Mouse (Mus musculus) embryonic facial prominence, embryonic 13.5 days (tissue): Measurements from ENCODE around the gene Prtn3. TPM values are rescaled to one million over a fixed set of nuclear protein-coding genes. Genes with fewer than 3 reads are reported as not detected.
"Not testable (repeated sequence)": the region's sequence is repeated elsewhere in the genome, so short reads cannot be mapped to it uniquely, and the experiment has no call there.

ENCODE experiments used
- ATAC-seq: fragments of 200-750 bp; cut with Nextera tagmentation; 2 replicates; pipeline ENCODE4 v1.8.0; 2017; ENCODE audit warnings: low read depth; ENCODE audit not compliant: insufficient number of reproducible peaks, insufficient read depth, low FRiP score, low TSS enrichment
- H3K27ac ChIP-seq: fragments of 300-500 bp; sonication (generic); 2 replicates; pipeline ENCODE4 v1.5.1; 2015; ENCODE audit warnings: moderate library complexity, mild to moderate bottlenecking, inconsistent platforms
- H3K27me3 ChIP-seq: fragments of 300-500 bp; sonication (generic); 2 replicates; pipeline ENCODE4 v1.6.1; 2015; ENCODE audit warnings: mild to moderate bottlenecking, inconsistent platforms
- H3K36me3 ChIP-seq: fragments of 300-500 bp; sonication (generic); 2 replicates; pipeline ENCODE4 v1.6.1; 2015; ENCODE audit warnings: mild to moderate bottlenecking, inconsistent platforms
- H3K4me1 ChIP-seq: fragments of 300-500 bp; sonication (generic); 2 replicates; pipeline ENCODE4 v1.6.1; 2015; ENCODE audit warnings: inconsistent platforms
- H3K4me2 ChIP-seq: fragments of 300-500 bp; sonication (generic); 2 replicates; pipeline ENCODE4 v1.6.1; 2015; ENCODE audit warnings: moderate library complexity, mild to moderate bottlenecking, inconsistent platforms
- H3K4me3 ChIP-seq: fragments of 300-500 bp; sonication (generic); 2 replicates; pipeline ENCODE4 v1.5.1; 2015; ENCODE audit warnings: mild to moderate bottlenecking, inconsistent platforms
- H3K9ac ChIP-seq: fragments of 300-500 bp; sonication (generic); 2 replicates; pipeline ENCODE4 v1.6.1; 2015; ENCODE audit warnings: mild to moderate bottlenecking, inconsistent platforms
- H3K9me3 ChIP-seq: fragments of 300-500 bp; sonication (generic); 2 replicates; pipeline ENCODE4 v1.6.1; 2016; ENCODE audit warnings: inconsistent platforms
- WGBS: fragments of 180-500 bp; shearing (Covaris S2); methylation state at CpG from one replicate; pipeline ENCODE4 v1.1.7; 2015; ENCODE audit warnings: mixed read lengths; 5-methylcytosine and 5-hydroxymethylcytosine counted together
- polyA plus RNA-seq: library from polyadenylated mRNA; unstranded; fragments of >200 nt; fragmentation: Nextera tagmentation; extraction: Ambion mirVana; gene quantifications from 2 replicates; pipeline ENCODE4 v1.2.1, GENCODE M21; 2015

Gene Prtn3
- polyA plus RNA-seq, 1 experiment from 2014 or later = 8.5 TPM

GRCm38 (mm10) chr10:79880721-79881120, 6.4 kb downstream of the Prtn3 start:
- Histone ChIP-seq H3K4me2 (0 out of 2 replicates have a peak overlapping the region, but pooled peaks have one; percentile 0), H3K4me3 (no peak overlapping the region), H3K27me3 (peaks cover 12% of the 10 kb centered on the region), H3K27ac (no peak overlapping the region), H3K4me1 (peaks cover 33% of the 10 kb centered on the region), H3K9me3 (no peaks in the 10 kb centered on the region), H3K36me3 (no peaks in the 10 kb centered on the region), H3K9ac (no peak overlapping the region)
- ATAC-seq = no peak
- 17% methylated on average over 9 of the region's 9 CpGs for WGBS

GRCm38 (mm10) chr10:79881981-79882380, 7.7 kb downstream of the Prtn3 start:
- WGBS = 6% methylated on average over 22 of the region's 22 CpGs
- peak overlapping the region; percentile 57 for H3K4me2 ChIP-seq
- peak overlapping the region; percentile 61 for H3K9ac ChIP-seq
- 0 out of 2 replicates have a peak, but pooled peaks have one; percentile 12 for ATAC-seq
- no peak overlapping the region for H3K27ac ChIP-seq
- peak overlapping the region; percentile 28 for H3K4me3 ChIP-seq
- H3K4me1 ChIP-seq = peaks cover 33% of the 10 kb centered on the region
- H3K36me3 ChIP-seq = no peaks in the 10 kb centered on the region
- no peaks in the 10 kb centered on the region for H3K9me3 ChIP-seq
- peaks cover 12% of the 10 kb centered on the region for H3K27me3 ChIP-seq

- Histone ChIP-seq H3K27me3 (peaks cover 12% of the 10 kb centered on the region), H3K4me2 (peak overlapping the region; percentile 31), H3K4me1 (peaks cover 29% of the 10 kb centered on the region), H3K4me3 (0 out of 2 replicates have a peak overlapping the region, but pooled peaks have one; percentile 7), H3K36me3 (no peaks in the 10 kb centered on the region), H3K27ac (no peak overlapping the region), H3K9ac (peak overlapping the region; percentile 51), H3K9me3 (no peaks in the 10 kb centered on the region)
- ATAC-seq = no peak
- WGBS = 16% methylated on average over 22 of the region's 22 CpGs
These were observed 9.2 kb downstream of the Prtn3 start for GRCm38 (mm10) chr10:79883297-79884084.

- Histone ChIP-seq H3K4me1 (peaks cover 29% of the 10 kb centered on the region), H3K27me3 (peaks cover 12% of the 10 kb centered on the region), H3K4me2 (no peak overlapping the region), H3K4me3 (no peak overlapping the region), H3K9ac (0 out of 2 replicates have a peak overlapping the region, but pooled peaks have one; percentile 51), H3K36me3 (no peaks in the 10 kb centered on the region), H3K9me3 (no peaks in the 10 kb centered on the region), H3K27ac (no peak overlapping the region)
- WGBS = 52% methylated on average over 4 of the region's 4 CpGs
- ATAC-seq = no peak
These were observed 10.2 kb downstream of the Prtn3 start for GRCm38 (mm10) chr10:79884446-79884845.

- not testable (repeated sequence) for H3K9ac ChIP-seq, H3K36me3 ChIP-seq, H3K4me2 ChIP-seq, ATAC-seq, H3K9me3 ChIP-seq, H3K27ac ChIP-seq, H3K4me3 ChIP-seq
- Histone ChIP-seq H3K27me3 (peaks cover 12% of the 10 kb centered on the region), H3K4me1 (peaks cover 29% of the 10 kb centered on the region)
- 76% methylated on average over 3 of the region's 3 CpGs for WGBS
These were observed 10.7 kb downstream of the Prtn3 start for GRCm38 (mm10) chr10:79884938-79885337.

GRCm38 (mm10) chr10:79886054-79886453, 11.8 kb downstream of the Prtn3 start, which contains the start of gene Elane:
Elane (plus strand) TSS chr10:79886247.
- H3K4me2 ChIP-seq = no peak within 1 kb of the TSS
- no peak for ATAC-seq
- 88% methylated on average over 6 of the region's 6 CpGs for WGBS
- H3K27ac ChIP-seq = no peak within 1 kb of the TSS
- peaks cover 12% of the 10 kb centered on the region; the same call in 1 of the 2 replicates for H3K27me3 ChIP-seq
- H3K9ac ChIP-seq = no peak within 1 kb of the TSS
- H3K9me3 ChIP-seq = no peaks in the 10 kb centered on the region
- H3K4me1 ChIP-seq = peaks cover 29% of the 10 kb centered on the region
- H3K36me3 ChIP-seq = no peaks in the 10 kb centered on the region
- no peak within 1 kb of the TSS for H3K4me3 ChIP-seq

- Histone ChIP-seq H3K4me3 (no peak overlapping the region), H3K4me2 (no peak overlapping the region), H3K27ac (no peak overlapping the region), H3K9me3 (no peaks in the 10 kb centered on the region), H3K36me3 (no peaks in the 10 kb centered on the region), H3K4me1 (peaks cover 28% of the 10 kb centered on the region), H3K27me3 (peaks cover 12% of the 10 kb centered on the region; the same call in 1 of the 2 replicates), H3K9ac (no peak overlapping the region)
- 65% methylated on average over 8 of the region's 8 CpGs for WGBS
- no peak for ATAC-seq
These were observed 12.3 kb downstream of the Prtn3 start for GRCm38 (mm10) chr10:79886611-79887010.

GRCm38 (mm10) chr10:79889386-79889785, 15.1 kb downstream of the Prtn3 start:
- WGBS = 85% methylated on average over 2 of the region's 2 CpGs
- no peaks in the 10 kb centered on the region for H3K9me3 ChIP-seq

GRCm38 (mm10) chr10:79890670-79891069, 16.4 kb downstream of the Prtn3 start, which contains the start of gene Cfd:
Cfd (plus strand) TSS chr10:79890853.
- no peaks in the 10 kb centered on the region for H3K27me3 ChIP-seq
- no peak within 1 kb of the TSS for H3K4me3 ChIP-seq
- H3K36me3 ChIP-seq = peaks cover 17% of the 10 kb centered on the region
- ATAC-seq = no peak
- H3K9ac ChIP-seq = 0 out of 2 replicates have a peak within 1 kb of the TSS, but pooled peaks have one; percentile 41
- H3K27ac ChIP-seq = no peak within 1 kb of the TSS
- H3K4me1 ChIP-seq = 0 out of 2 replicates have a peak, but pooled peaks cover 2% of the 10 kb centered on the region
- H3K4me2 ChIP-seq = no peak within 1 kb of the TSS
- WGBS = 41% methylated on average over 5 of the region's 5 CpGs
- no peaks in the 10 kb centered on the region for H3K9me3 ChIP-seq

More at GRCm38 (mm10) chr10:79889386-79889785, 15.1 kb downstream of the Prtn3 start:
- H3K27me3 ChIP-seq = no peaks in the 10 kb centered on the region
- no peak overlapping the region for H3K9ac ChIP-seq
- H3K4me2 ChIP-seq = no peak overlapping the region
- no peak overlapping the region for H3K27ac ChIP-seq
- no peak for ATAC-seq
- 0 out of 2 replicates have a peak, but pooled peaks cover 4% of the 10 kb centered on the region for H3K4me1 ChIP-seq
- H3K4me3 ChIP-seq = no peak overlapping the region
- peaks cover 6% of the 10 kb centered on the region; the same call in 1 of the 2 replicates for H3K36me3 ChIP-seq

GRCm38 (mm10) chr10:79892451-79893118, 18.3 kb downstream of the Prtn3 start:
- WGBS = 44% methylated on average over 22 of the region's 22 CpGs
- peaks cover 36% of the 10 kb centered on the region for H3K36me3 ChIP-seq
- ATAC-seq = not testable (repeated sequence)

GRCm38 (mm10) chr10:79896306-79896705, 22.0 kb downstream of the Prtn3 start:
- no peak overlapping the region for H3K4me3 ChIP-seq
- H3K27me3 ChIP-seq = no peaks in the 10 kb centered on the region
- no peak overlapping the region for H3K4me2 ChIP-seq
- no peaks in the 10 kb centered on the region for H3K9me3 ChIP-seq
- 89% methylated on average over 16 of the region's 16 CpGs for WGBS
- peaks cover 67% of the 10 kb centered on the region for H3K36me3 ChIP-seq
- no peak overlapping the region for H3K27ac ChIP-seq
- H3K9ac ChIP-seq = 0 out of 2 replicates have a peak overlapping the region, but pooled peaks have one; percentile 6
- 0 out of 2 replicates have a peak, but pooled peaks cover 2% of the 10 kb centered on the region for H3K4me1 ChIP-seq
- ATAC-seq = no peak

More at GRCm38 (mm10) chr10:79892451-79893118, 18.3 kb downstream of the Prtn3 start:
- not testable (repeated sequence) for H3K27ac ChIP-seq, H3K9me3 ChIP-seq, H3K9ac ChIP-seq, H3K27me3 ChIP-seq, H3K4me3 ChIP-seq, H3K4me1 ChIP-seq, H3K4me2 ChIP-seq
